Mouse (Mus musculus): ENCODE data around the gene Entpd3.

DNA sequence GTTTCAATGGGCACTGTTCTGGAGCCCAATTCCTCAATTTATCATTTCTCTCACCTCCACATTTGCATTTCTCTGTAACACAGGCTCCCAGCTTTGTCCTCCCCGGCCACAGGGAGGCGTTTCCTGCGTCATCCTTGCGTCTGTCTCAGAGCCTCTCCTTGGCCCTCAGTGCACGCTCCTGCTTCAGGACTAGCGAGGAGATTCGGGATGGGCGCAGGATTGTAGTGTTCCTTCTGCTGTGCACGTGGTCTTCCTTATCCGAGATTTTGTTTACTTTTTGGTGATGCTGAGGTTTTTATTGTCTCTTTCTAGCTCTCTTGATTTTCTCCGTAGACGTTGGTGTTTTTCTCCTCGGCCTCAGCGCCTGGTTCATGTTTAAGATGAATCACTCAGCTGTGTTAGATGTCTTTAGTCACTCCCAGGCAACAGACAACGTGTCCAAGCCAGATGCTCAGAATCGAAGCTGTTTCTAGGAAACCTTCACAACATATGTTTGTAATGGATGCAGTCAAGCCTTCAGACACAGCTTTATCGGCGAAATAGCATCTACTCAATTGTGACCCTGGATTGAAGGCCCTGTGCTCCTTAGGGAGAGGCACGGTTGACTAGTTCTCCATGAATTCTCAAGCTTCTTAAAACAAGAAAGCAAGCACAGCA is 20.0 kb upstream of the Entpd3 start:
- TF ChIP-seq GATA1 (IDR thresholded peaks at IDR 0.05; ENCODE audit: low read length) (no peak), TAL1 (IDR thresholded peaks at IDR 0.05; ENCODE audit: low read length) (no peak)
